Mouse (Mus musculus): ENCODE measurements around the gene Slc9a3r1. TPM values are rescaled to one million over a fixed set of nuclear protein-coding genes. Genes with fewer than 3 reads are reported as not detected.

The Slc9a3r1 gene
- polyA plus RNA-seq, 1 experiment from 2014 or later, result 43.9 TPM

DNA sequence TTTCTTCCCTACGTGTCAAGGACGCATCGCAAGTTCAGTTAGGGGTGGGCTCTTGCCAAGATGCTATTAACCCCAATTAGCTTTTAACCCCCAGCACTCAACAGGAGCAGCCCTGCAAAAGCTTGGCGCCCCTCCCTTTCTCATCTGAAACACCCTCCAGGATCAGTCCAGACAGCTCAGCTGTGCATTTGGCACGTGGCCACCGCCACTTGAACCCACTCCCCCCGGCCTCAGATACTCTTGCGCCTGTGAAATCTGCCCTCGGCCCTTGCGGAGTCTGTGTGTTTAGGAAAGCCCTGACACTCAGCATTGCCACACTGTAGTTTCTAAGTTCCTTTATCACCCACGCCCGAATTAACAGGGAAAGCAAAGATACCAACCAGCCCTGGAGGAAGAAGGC lies 58.9 kb downstream of the Slc9a3r1 start:
- no peak for ATAC-seq (ENCODE audit: insufficient number of reproducible peaks, low FRiP score, low TSS enrichment, low read depth)
- 38% methylated on average over 12 of the region's 12 CpGs for WGBS
- no peak overlapping the region for H3K27ac ChIP-seq

DNA sequence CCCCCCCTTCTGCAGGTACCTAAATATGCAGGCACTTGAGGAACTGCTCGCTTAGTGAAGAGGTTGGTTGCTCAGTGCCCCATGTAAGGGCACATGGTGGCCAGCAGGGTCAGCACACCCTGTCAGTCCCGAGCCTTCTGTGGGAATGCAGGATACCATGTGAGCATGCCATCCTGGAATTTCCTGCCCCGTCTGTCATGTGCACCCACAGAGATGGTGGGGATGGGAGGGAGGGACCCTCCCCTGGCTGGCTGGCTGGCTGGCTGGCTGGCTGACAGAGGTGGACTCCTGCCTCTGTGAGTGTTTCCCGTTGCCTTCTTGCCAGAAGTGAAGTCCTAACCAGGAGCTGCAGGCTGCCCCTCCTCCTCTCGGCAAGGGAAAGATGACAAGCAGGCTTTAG lies 59.4 kb downstream of the Slc9a3r1 start:
- Histone ChIP-seq H3K27me3 (0 out of 2 replicates have a peak, but pooled peaks cover 4% of the 10 kb centered on the region), H3K27ac (no peak overlapping the region), H3K4me2 (no peak overlapping the region), H3K9me3 (no peaks in the 10 kb centered on the region), H3K4me1 (peaks cover 28% of the 10 kb centered on the region), H3K9ac (no peak overlapping the region), H3K36me3 (0 out of 2 replicates have a peak, but pooled peaks cover 5% of the 10 kb centered on the region), H3K4me3 (no peak overlapping the region)
- 38% methylated on average over 5 of the region's 5 CpGs for WGBS
- ATAC-seq (ENCODE audit: insufficient number of reproducible peaks, low FRiP score, low TSS enrichment, low read depth), result no peak

More for the DNA sequence above, 58.9 kb downstream of the Slc9a3r1 start:
- peaks cover 31% of the 10 kb centered on the region for H3K4me1 ChIP-seq
- H3K4me2 ChIP-seq, result no peak overlapping the region
- H3K4me3 ChIP-seq, result no peak overlapping the region
- H3K36me3 ChIP-seq, result 0 out of 2 replicates have a peak, but pooled peaks cover 5% of the 10 kb centered on the region
- no peaks in the 10 kb centered on the region for H3K9me3 ChIP-seq
- no peak overlapping the region for H3K9ac ChIP-seq
- H3K27me3 ChIP-seq, result 0 out of 2 replicates have a peak, but pooled peaks cover 4% of the 10 kb centered on the region

DNA sequence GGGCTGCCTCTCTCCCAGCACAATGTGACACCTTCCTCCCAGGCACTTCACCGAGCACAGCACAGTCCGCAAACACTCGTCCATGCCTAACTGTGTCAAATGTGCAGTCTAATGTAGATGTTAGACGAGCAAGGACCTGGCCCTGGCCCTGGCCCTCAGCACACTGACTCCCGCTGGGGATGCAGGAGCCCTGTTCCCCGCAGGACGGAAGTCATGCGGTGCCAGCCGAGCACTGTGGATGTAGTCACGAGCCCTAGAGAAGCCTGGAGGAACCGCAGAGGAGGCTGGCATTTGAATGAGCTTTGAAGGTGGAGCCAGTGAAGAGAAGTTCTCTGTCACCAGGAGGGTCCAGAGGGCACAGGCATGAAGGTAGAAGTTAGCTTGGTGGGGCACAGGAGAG lies 60.3 kb downstream of the Slc9a3r1 start:
- Histone ChIP-seq H3K4me1 (peaks cover 25% of the 10 kb centered on the region), H3K27ac (no peak overlapping the region)
- WGBS, result 72% methylated on average over 11 of the region's 11 CpGs

DNA sequence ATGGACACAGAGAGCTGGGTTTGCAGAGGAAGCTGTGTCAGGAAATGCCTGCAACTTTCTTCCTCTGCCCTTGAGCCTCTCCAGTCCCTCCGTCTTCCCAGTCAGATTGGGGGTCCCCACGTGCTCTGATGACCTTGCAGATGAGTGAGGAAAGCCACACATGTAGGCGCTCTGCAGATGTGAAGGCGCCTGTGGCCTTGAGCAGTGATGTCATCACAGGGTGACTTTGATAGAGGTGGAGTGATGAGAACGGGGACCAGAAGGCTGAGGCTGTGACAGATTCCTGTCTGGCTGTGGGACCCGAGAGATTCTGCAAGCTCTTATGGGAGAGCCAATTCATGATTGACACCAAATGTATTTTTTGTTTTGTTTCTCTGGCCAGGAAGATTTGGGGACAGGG lies 60.7 kb downstream of the Slc9a3r1 start:
- Histone ChIP-seq H3K4me2 (no peak overlapping the region), H3K36me3 (0 out of 2 replicates have a peak, but pooled peaks cover 5% of the 10 kb centered on the region), H3K27me3 (0 out of 2 replicates have a peak, but pooled peaks cover 4% of the 10 kb centered on the region), H3K27ac (no peak overlapping the region), H3K9me3 (no peaks in the 10 kb centered on the region), H3K4me3 (no peak overlapping the region), H3K4me1 (peaks cover 25% of the 10 kb centered on the region), H3K9ac (no peak overlapping the region)
- ATAC-seq (ENCODE audit: insufficient number of reproducible peaks, low FRiP score, low TSS enrichment, low read depth), result no peak
- 62% methylated on average over 6 of the region's 6 CpGs for WGBS

More for the DNA sequence above, 60.3 kb downstream of the Slc9a3r1 start:
- no peak overlapping the region for H3K4me2 ChIP-seq
- no peak overlapping the region for H3K9ac ChIP-seq
- H3K4me3 ChIP-seq, result no peak overlapping the region
- no peak for ATAC-seq (ENCODE audit: insufficient number of reproducible peaks, low FRiP score, low TSS enrichment, low read depth)
- H3K9me3 ChIP-seq, result no peaks in the 10 kb centered on the region
- 0 out of 2 replicates have a peak, but pooled peaks cover 4% of the 10 kb centered on the region for H3K27me3 ChIP-seq
- H3K36me3 ChIP-seq, result 0 out of 2 replicates have a peak, but pooled peaks cover 5% of the 10 kb centered on the region

DNA sequence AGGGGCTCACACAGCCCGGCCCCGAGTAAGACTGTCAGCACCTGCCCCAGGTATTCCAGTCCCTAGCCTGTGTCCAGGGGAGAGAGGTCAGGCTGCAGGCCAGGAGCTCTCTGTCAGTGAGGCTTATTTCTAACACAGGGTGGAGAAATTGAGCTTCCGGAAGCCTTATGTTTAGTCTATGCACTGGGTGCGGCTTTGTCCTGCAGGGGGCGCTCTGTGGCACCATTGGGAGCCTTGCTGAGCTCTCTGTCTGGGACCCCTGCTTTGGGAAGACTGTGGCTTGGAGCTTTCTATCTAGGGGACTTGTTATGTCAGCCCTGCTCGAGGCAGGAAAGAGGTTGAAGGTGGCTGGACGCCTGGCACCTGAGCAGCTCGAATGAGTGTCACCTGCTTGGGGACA lies 61.7 kb downstream of the Slc9a3r1 start:
- H3K4me2 ChIP-seq, result no peak overlapping the region
- H3K9me3 ChIP-seq, result no peaks in the 10 kb centered on the region
- H3K4me3 ChIP-seq, result no peak overlapping the region
- peaks cover 25% of the 10 kb centered on the region for H3K4me1 ChIP-seq
- H3K36me3 ChIP-seq, result 0 out of 2 replicates have a peak, but pooled peaks cover 6% of the 10 kb centered on the region
- WGBS, result 53% methylated on average over 8 of the region's 8 CpGs
- no peak for ATAC-seq (ENCODE audit: insufficient number of reproducible peaks, low FRiP score, low TSS enrichment, low read depth)
- H3K9ac ChIP-seq, result no peak overlapping the region
- no peak overlapping the region for H3K27ac ChIP-seq
- 0 out of 2 replicates have a peak, but pooled peaks cover 4% of the 10 kb centered on the region for H3K27me3 ChIP-seq

DNA sequence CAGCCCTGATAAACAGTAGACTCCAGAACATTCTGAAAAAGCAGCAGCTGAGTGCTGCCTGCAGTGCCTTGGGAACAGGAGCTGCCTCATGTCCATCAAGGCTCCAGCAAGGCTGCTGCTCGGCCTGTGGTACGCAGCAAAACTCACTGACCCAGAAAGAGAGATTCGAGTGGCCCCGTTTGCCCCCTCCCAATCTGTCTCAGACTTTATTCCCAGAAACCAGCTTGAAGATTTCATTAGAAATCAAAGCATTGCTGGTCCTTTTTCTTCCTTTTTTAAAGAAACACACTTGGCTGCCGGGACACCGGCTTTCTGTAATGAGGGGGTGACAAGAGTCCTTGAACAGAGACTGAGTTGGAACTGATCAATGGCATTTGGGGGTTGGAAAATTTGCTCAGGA lies 62.2 kb downstream of the Slc9a3r1 start:
- Histone ChIP-seq H3K4me2 (no peak overlapping the region), H3K4me3 (no peak overlapping the region), H3K27ac (no peak overlapping the region), H3K9me3 (no peaks in the 10 kb centered on the region), H3K4me1 (peaks cover 25% of the 10 kb centered on the region), H3K36me3 (0 out of 2 replicates have a peak, but pooled peaks cover 5% of the 10 kb centered on the region), H3K27me3 (0 out of 2 replicates have a peak, but pooled peaks cover under 1% of the 10 kb centered on the region), H3K9ac (no peak overlapping the region)
- 84% methylated on average over 6 of the region's 6 CpGs for WGBS
- no peak for ATAC-seq (ENCODE audit: insufficient number of reproducible peaks, low FRiP score, low TSS enrichment, low read depth)

DNA sequence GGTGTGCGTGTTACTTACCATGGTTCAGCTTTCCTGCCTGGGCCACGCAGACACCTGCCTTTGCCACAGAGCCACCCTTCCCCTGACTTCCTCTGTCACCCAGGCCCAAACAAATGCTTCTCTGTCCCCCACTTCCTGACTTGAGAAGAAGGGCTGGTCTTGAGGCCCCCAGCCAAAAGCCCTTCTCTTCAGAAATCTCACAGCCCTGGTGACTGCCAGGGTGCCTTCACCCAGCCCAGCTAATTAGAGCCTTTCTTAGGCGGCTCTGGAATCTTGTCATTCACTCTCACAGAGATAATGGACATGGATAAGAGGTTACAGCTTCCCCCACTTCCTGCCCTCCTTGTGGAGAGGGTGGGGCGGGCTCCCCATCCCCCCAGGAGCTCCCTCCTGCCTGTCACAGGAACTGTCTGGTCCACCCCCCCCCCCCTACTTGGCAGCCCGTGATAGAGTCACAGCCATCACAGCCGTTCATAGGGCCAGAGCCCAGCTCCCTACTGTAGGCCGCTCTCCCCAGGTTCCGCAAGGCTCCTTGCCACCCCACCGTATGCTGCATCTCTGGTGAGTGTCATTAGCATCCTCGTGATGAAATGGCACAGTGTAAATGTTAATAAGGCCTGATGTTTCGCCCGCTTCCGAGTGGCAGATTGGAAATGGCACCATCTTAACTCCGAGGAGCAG lies 63.8 kb downstream of the Slc9a3r1 start:
- Histone ChIP-seq H3K9me3 (no peaks in the 10 kb centered on the region), H3K4me1 (peaks cover 32% of the 10 kb centered on the region), H3K9ac (no peak overlapping the region), H3K4me3 (no peak overlapping the region), H3K27ac (no peak overlapping the region), H3K36me3 (0 out of 2 replicates have a peak, but pooled peaks cover 5% of the 10 kb centered on the region), H3K27me3 (no peaks in the 10 kb centered on the region), H3K4me2 (no peak overlapping the region)
- WGBS, result 51% methylated on average over 14 of the region's 14 CpGs
- no peak for ATAC-seq (ENCODE audit: insufficient number of reproducible peaks, low FRiP score, low TSS enrichment, low read depth)

DNA sequence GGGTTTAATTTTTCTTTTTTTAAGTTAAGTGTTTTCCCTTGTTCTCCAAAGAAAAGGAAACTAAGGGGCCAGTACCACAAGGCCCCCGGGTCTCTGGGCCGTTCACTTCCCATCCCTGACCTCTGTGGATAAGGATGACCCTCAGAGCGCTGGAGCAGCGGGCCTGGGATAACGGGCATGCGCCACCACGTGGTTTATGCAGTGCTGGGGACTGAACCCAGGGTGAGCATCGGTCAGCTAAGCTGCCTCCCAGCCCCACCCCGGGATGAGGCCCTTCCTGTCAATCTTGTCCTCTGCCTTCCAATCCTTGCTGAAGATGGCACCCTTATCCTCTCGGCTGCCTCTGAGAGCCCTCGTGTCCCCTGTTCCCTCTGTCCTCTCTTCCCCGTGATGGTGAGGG lies 64.5 kb downstream of the Slc9a3r1 start:
- no peak overlapping the region for H3K4me3 ChIP-seq
- no peaks in the 10 kb centered on the region for H3K9me3 ChIP-seq
- 44% methylated on average over 12 of the region's 12 CpGs for WGBS
- ATAC-seq (ENCODE audit: insufficient number of reproducible peaks, low FRiP score, low TSS enrichment, low read depth), result no peak
- 0 out of 2 replicates have a peak, but pooled peaks cover 5% of the 10 kb centered on the region for H3K36me3 ChIP-seq
- H3K27ac ChIP-seq, result no peak overlapping the region
- peaks cover under 1% of the 10 kb centered on the region; the same call in 1 of the 2 replicates for H3K27me3 ChIP-seq
- no peak overlapping the region for H3K4me2 ChIP-seq
- peaks cover 26% of the 10 kb centered on the region; the same call in 1 of the 2 replicates for H3K4me1 ChIP-seq
- H3K9ac ChIP-seq, result no peak overlapping the region

DNA sequence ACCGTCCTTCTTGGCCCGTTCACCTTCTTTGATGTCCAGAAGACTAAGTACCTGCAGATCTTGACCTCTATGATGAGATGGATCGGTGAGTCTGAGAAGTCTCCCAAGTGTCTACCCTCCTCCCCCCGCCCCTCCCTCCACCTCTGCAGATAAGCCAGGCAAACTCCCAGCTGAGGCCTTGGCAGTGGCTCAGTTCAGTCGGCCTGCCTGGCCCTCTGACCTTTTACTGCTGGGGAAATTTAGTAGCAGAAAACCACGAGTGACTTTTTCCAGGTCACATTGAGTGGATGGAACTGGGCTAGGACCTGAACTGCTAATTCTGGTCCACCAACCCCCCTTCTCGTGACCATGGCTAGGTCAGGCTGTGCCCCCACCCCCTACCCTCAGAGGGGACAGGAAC lies 65.3 kb downstream of the Slc9a3r1 start:
- H3K27me3 ChIP-seq, result peaks cover 4% of the 10 kb centered on the region; the same call in 1 of the 2 replicates
- peaks cover 22% of the 10 kb centered on the region for H3K4me1 ChIP-seq
- ATAC-seq (ENCODE audit: insufficient number of reproducible peaks, low FRiP score, low TSS enrichment, low read depth), result no peak
- H3K27ac ChIP-seq, result no peak overlapping the region
- H3K4me2 ChIP-seq, result no peak overlapping the region
- H3K36me3 ChIP-seq, result 0 out of 2 replicates have a peak, but pooled peaks cover 5% of the 10 kb centered on the region
- H3K9ac ChIP-seq, result no peak overlapping the region
- no peaks in the 10 kb centered on the region for H3K9me3 ChIP-seq
- H3K4me3 ChIP-seq, result no peak overlapping the region
- WGBS, result 58% methylated on average over 7 of the region's 7 CpGs

DNA sequence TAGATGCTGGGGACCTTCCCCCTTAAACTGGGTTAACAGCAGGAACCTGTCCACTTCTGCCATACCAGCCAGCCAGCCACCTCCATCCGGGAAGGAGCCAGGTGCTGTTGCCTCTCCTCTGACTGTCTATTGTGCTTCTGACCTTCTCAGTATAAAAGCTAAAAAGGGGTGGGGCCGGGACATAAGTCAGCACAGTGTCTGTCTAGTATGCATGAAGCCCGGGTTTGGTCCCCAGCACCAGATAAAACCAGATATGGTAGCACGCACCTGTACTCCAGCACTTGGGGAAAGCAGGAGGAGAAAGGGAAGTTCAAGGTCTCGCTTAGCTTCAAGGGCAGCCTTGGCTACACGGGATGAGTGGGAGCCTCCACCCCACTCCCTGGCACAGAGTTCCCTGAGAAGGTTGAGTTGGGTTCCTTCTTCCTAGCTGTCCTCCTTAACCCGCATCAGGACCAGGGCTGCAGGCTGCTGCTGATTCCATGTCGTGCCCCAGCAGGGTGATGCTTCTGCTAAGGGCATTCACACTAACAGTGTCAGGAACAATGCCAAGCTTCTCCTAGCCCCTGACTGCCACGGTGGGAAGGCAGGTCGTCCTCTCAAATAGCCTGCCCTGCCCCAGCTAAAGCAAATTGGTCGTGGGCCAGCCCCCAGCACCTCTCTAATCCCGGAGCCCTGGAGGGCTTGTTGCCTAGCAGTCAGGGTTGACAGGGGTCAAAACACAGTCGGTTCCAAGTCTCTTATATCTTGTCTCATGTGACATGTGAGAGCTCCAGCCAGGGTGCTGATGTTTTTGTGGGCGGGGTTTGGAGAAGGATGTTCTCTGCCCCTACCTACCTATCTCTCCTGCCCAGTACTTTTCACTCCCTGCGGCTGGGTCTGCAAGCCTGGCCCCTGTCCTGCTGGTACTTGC lies 66.1 kb downstream of the Slc9a3r1 start:
- no peak for ATAC-seq (ENCODE audit: insufficient number of reproducible peaks, low FRiP score, low TSS enrichment, low read depth)
- Histone ChIP-seq H3K27ac (no peak overlapping the region), H3K4me2 (no peak overlapping the region), H3K27me3 (peaks cover 8% of the 10 kb centered on the region; the same call in 1 of the 2 replicates), H3K4me1 (peaks cover 24% of the 10 kb centered on the region), H3K9me3 (no peaks in the 10 kb centered on the region), H3K36me3 (0 out of 2 replicates have a peak, but pooled peaks cover 7% of the 10 kb centered on the region), H3K4me3 (no peak overlapping the region), H3K9ac (no peak overlapping the region)
- 48% methylated on average over 15 of the region's 15 CpGs for WGBS
